Mouse (Mus musculus): Measurements from ENCODE around the gene Plcb3. TPM values are rescaled to one million over a fixed set of nuclear protein-coding genes. Genes with fewer than 3 reads are reported as not detected.
A peak's percentile ranks its signal among the peaks of the same experiment; 100 is the strongest.

Gene Plcb3
- total RNA-seq, 1 experiment from 2014 or later: 12.3 TPM

DNA sequence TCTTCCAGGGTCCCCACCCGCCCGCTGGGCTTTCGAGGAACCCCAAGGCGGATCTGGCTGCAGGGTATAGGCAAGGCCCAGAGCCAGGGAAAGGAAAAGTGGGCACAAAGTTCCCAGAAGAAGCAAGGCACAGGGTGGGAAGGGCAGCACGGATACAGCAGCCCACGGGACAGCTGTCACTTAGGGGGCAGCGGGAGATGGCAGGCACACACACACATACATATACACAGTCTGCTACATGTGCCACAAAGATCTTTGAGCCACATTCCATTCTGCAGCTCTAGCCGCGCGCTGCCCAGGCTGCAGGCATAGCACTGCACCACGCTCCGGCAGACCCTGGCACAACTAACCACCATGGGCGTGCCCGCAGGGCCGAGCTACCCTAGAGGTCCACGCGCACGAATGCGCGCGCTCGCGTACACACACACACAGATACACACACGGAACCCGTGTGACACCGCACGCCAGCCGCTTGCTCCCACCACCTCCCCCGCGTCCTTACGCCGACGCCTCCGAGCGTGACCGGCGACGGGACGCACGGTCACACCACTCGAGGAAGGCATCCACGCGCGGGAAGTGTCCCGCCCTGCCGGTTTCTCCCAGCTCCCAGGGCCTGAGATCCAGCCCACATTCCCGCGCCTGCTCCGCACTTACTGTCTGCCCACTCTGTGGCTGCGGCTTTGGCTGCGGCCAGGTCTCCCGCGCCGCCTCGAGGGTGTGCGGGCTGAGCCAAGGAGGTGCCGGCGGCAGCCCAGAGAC, 42.7 kb downstream of the Plcb3 start:
- ATAC-seq (replicated peaks in 1 of 2; ENCODE audit: insufficient read depth in 1 of 2, low FRiP score in 2 of 2, low TSS enrichment in 1 of 2, low read depth in 1 of 2, poor library complexity in 2 of 2, severe bottlenecking in 2 of 2): peak; percentile 32 to 42; a peak in 2 of 4 replicates

DNA sequence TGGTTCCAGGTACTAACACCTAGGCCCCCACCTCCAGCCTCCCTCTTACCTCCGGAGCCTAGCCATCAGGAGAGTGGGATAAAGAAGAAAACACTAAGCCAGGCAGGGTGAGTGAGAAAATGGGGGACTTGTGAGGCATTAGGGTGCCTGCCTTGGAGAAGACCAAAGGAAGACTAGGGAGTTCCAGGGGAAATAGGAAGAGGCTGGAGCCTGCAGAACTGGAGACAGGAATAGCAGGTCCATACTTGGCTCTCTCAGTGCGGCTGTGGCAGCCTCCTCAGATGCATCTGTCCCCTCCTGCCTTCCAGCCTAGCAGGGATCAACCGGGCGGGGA, 43.2 kb downstream of the Plcb3 start:
- no peak for ATAC-seq (replicated peaks in 1 of 2; ENCODE audit: insufficient read depth in 1 of 2, low FRiP score in 2 of 2, low TSS enrichment in 1 of 2, low read depth in 1 of 2, poor library complexity in 2 of 2, severe bottlenecking in 2 of 2)

DNA sequence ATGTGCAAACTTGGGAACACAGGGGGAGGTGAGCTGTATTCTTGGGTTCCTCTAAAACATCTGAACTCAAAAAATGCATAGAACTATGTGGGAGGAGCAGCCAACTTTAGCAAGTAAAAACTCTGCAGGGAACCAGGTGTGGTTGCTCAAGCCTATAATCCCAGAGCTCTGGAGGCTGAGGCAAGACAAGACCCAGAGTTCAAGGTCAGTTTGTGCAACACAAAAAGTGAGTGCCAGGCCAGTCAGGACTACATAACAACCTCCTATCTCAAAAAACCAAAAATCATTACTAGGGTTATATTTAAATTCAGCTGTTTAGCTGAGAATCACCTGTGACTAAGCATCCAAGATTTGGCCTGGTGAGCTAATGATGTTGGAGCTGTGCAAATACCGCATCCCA, 44.3 kb downstream of the Plcb3 start:
- ATAC-seq (replicated peaks in 1 of 2; ENCODE audit: insufficient read depth in 1 of 2, low FRiP score in 2 of 2, low TSS enrichment in 1 of 2, low read depth in 1 of 2, poor library complexity in 2 of 2, severe bottlenecking in 2 of 2): no peak

DNA sequence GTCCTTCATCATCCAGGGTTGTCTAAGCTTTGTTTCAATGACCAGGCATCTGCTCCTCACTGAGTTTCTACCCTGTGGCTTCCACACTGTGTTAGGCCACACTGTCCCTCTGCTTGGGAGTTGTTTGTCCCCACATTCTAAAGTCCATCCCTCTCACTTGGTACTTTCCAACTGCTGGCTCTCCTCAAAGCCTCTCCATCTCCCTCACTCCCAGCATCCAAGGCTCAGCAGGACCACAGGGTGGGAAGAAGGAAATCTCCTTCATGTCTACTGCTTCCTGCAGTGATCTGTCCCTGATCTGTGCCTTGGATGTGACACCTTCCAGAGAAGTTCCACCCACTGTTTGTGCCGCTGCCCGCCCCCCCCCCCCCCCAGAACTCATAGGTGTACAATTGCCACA, 45.3 kb downstream of the Plcb3 start:
- no peak for ATAC-seq (replicated peaks in 1 of 2; ENCODE audit: insufficient read depth in 1 of 2, low FRiP score in 2 of 2, low TSS enrichment in 1 of 2, low read depth in 1 of 2, poor library complexity in 2 of 2, severe bottlenecking in 2 of 2)

DNA sequence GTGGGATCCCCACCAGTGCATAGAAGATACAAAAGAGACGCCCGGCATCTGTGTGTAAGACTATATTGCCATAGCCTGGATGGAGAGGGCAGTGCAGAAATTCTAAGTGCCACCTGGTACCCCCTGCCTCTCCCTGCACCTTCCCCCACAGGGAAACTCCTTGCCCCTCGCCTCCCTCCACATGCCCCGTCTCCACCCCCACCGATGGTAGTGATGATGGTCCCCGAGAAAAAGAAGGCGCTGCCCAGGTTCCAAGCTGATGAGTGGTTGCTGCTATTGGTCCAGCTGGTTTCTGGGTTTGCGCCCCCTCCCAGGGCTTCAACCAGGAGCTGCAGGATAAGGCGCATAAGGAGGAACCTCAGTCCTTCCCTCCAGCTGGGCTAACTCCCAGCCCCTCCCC, 48.2 kb downstream of the Plcb3 start:
- ATAC-seq (replicated peaks in 1 of 2; ENCODE audit: insufficient read depth in 1 of 2, low FRiP score in 2 of 2, low TSS enrichment in 1 of 2, low read depth in 1 of 2, poor library complexity in 2 of 2, severe bottlenecking in 2 of 2): no peak

DNA sequence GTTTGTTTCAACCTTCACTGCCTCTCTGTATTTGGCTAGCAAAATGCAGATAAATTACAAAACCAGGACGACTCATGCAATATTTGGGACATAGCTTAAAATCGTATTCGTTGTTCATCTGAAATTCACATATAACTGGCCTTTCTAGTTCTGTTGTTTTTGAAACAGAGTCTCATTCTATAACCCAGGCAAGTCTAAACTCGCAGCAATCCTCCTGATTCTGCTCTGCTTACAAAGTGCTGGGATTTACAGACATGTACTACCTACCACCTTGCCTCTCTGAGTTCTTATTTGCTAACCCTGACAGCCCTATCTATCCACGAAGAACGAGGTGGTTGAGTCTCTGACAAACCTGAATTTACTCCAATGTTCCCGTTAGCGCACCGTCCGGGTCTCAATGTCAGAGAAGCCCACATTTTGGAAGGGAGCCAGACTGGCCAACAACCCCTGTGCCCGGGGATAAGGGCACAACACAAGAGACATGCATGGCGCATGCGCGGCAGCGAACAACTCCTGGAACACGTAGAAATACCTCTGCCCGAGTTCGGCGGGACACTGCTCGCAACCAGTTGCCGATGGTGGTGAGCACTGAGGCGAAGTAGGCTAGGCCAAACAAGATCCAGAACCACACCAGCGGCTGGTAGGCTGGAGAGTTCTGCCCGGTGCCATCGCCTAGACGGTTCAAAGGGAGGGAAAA, 49.6 kb downstream of the Plcb3 start:
- no peak for ATAC-seq (replicated peaks in 1 of 2; ENCODE audit: insufficient read depth in 1 of 2, low FRiP score in 2 of 2, low TSS enrichment in 1 of 2, low read depth in 1 of 2, poor library complexity in 2 of 2, severe bottlenecking in 2 of 2)

DNA sequence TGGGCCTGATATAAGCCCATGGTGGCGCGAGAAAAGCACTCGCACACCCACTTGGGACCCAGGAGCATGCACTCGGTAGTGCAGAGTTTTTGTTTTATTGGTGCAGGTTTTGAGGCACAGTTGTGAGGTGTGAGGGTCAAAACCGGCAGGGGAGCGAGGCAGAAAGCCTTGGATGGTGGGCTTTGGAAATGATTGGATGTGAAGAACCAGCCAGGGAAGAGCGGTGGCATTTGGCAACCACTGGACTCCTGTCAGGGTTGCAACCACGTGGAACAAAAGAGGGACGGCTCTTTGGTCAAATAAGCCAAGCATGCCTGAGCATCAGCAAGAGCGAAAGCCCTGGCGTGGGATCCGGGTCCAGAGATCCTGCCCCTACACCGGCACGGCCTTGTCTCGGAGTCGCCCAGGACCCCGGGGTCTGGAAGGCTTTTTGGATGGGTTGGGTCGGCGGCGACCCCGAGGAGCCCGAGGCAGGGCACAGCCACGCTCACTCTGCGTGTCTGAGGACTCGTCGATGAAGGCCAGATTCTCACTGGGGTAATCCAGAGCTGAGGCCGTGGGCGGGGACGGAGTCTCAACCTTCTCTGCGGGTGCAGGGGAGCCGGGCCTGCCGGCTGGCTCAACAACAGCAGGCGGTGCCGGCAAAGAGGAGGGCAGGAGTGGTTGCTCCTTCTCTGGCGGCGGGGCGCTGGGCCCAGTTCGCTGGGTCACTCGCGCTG, 50.5 kb downstream of the Plcb3 start:
- no peak for ATAC-seq (replicated peaks in 1 of 2; ENCODE audit: insufficient read depth in 1 of 2, low FRiP score in 2 of 2, low TSS enrichment in 1 of 2, low read depth in 1 of 2, poor library complexity in 2 of 2, severe bottlenecking in 2 of 2)

DNA sequence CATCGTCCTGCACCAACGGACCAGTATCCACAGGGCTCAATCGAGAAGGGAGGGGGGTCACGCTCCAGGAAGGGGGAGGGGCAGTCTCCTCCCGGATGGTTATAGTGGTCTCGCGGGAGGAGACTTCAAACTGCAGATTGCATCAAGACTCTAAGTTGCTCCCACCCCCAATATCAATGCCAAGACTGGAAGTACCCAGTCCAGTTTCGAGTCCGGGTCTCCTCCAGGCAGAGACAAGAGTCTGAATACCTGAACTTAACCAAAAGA, 51.0 kb downstream of the Plcb3 start, which contains the start of gene Catsperz:
Gene Catsperz, minus strand, starts transcription at position 74 of the 267 bp plus-strand sequence.
- ATAC-seq (replicated peaks in 1 of 2; ENCODE audit: insufficient read depth in 1 of 2, low FRiP score in 2 of 2, low TSS enrichment in 1 of 2, low read depth in 1 of 2, poor library complexity in 2 of 2, severe bottlenecking in 2 of 2): no peak

DNA sequence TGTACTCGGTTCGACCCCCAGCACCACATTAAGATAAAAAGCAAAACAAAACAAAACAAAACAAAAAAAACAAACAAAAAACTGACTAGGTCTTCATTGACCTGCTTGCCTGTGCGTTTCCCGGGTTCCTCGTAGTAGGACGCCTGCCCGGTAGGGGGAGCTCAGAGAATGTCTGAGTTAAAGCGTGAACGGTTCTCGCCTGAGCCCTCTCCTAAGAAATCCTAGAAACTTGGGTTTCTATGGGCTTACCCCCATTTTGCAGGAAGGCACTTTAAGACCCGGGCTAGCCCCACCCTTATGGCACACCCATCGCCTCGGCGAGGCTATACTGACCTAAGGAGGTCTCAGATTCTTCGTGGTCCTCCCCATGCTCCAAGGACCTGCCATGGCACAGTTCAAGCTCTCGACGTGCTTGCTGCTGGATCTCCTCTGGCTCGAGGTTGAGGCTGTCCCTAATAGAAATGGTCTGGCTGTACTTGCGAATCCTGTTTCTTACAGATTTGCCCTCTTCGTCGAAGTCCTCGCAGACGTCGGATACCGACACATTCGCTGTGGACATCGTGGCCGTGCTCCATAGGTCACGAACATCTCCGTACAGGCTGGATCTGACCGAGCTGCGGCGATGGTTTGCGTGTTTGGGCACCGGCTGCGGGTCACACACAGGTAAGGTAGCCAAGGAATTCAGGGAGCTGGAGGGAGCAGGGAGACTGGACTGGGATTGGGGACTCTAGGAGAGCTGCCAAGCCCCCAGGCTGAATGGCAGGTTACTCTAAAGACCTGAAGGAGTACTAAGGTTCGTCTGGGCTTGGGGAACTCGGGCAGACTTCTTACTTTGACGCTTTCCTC, 51.6 kb downstream of the Plcb3 start:
- no peak for ATAC-seq (replicated peaks in 1 of 2; ENCODE audit: insufficient read depth in 1 of 2, low FRiP score in 2 of 2, low TSS enrichment in 1 of 2, low read depth in 1 of 2, poor library complexity in 2 of 2, severe bottlenecking in 2 of 2)

DNA sequence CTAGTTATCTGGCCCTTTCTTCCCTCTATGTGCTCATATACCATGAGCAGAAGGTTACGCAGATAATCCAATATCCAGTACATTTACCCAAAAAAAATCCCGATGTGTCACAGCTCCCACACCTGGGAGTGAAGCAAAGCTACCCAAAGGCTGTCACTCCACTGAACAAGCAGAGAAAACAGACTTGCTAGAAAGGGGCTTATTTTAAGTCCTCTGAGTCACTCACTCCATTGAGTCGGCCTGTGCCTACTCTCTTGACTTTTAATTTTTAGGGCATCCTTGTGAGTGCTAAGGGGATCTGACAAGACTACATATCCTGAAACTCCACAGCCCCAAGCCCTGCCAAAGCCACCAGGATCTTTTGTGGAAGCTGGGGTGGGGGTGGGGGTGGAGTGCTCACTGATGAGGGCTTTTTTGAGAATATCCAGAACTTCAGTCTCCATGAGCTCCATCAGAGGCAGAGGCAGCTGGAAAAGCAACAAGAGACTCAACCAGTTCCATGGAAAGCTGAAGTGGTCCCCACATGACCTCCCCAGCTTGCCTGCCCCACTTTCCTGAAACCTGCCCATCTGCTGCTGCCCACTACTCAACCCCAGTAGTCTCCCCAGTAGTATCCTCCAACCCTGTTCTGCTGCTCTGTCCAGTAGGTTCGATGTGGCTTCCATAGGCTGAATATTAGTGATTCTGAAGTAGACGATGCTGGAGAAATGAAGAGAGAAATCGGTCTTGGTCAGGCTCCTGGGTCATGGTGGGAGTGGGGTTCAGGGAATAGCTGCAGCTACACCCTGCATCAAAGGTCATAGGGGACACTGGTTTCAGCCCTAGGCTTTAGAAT, 53.2 kb downstream of the Plcb3 start:
- no peak for ATAC-seq (replicated peaks in 1 of 2; ENCODE audit: insufficient read depth in 1 of 2, low FRiP score in 2 of 2, low TSS enrichment in 1 of 2, low read depth in 1 of 2, poor library complexity in 2 of 2, severe bottlenecking in 2 of 2)

DNA sequence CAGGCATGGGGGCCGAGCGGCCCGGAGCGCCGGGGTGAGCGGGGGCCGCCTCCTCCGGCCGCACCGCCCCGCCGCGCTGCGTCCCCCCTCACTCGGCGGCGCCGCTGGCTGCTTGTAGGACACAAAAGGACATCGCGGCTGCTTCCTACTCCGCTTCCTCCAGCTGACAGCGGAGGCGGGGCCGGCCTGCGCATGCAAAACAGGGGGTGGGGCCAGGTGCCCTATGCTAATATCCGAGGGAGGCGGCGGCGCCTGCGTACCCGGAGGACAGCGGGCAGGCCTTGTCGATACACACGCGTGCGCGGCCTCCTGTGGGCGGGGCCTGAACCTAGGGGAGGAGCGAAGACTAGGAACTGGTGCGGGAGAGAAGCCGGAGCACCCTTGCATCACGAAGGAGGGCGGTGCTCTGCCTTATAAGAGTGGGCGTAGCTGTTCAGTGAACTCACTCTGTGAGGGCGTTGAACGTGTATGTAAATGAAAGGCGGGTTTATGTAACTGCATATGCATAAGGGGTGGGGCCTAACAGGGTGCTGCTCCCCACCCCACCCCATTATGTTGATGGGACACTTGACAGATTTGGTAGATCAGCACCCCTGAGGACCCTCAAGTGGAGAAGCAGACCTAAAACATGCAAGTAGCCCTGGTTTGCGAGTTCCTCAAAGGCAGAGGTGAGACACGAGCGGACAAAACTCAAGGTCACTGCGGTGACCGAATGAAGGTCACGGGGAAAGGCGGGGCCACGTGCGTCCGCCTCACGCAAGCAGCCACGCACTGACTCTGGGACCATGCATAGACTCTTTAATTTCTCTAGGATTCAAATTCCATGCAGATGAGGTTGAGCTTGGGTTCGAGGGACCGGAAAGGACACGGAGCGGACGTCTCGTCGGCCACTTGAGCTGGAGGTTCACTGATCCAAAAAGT, 54.4 kb downstream of the Plcb3 start, which contains the start of gene Esrra:
Gene Esrra, minus strand, starts transcription at position 167 of the 921 bp plus-strand sequence.
- peak; percentile 91 to 93 for ATAC-seq (replicated peaks in 1 of 2; ENCODE audit: insufficient read depth in 1 of 2, low FRiP score in 2 of 2, low TSS enrichment in 1 of 2, low read depth in 1 of 2, poor library complexity in 2 of 2, severe bottlenecking in 2 of 2)

DNA sequence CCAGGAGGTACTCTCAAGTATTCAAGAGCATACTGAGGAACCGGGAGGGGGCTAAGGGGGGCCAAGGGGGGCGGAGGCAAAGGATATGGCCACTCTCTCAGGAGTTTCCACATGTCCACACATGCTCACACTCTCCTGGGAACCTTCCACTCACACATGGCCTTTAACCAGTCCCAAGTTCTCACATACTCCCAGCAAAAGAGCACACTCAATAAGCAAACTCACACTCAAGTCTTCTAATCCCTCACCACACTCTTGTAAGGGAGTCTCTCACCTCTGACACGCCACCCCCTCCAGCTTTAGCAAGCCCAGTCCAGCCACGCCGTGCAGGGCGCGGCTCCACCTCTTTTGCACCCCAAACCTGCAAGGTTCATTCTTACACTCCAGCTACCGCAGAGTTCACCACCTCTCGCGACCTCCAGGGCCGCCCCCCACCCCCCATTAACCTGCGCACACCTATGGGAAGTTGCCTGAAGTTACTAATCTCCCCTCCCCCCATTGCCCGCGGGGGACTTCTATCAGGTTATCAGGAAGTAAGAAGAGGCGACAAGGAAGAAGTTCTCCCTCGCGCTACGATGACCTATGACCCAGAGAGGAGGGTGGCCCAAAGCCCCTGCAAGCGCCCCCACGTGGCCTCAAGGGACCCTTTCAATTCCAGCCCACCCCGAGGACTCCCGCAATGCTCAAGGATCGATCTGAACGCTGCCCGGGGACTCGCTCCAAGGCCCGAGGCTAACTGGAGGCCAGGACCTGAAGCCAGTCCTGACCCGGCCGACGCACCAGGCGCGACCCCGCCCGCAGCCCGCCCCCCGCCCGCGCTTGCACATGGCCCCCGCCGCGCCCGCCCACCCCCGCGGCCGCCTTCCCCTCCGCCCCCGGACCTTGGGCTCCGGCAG, 55.3 kb downstream of the Plcb3 start:
- ATAC-seq (replicated peaks in 1 of 2; ENCODE audit: insufficient read depth in 1 of 2, low FRiP score in 2 of 2, low TSS enrichment in 1 of 2, low read depth in 1 of 2, poor library complexity in 2 of 2, severe bottlenecking in 2 of 2): no peak

DNA sequence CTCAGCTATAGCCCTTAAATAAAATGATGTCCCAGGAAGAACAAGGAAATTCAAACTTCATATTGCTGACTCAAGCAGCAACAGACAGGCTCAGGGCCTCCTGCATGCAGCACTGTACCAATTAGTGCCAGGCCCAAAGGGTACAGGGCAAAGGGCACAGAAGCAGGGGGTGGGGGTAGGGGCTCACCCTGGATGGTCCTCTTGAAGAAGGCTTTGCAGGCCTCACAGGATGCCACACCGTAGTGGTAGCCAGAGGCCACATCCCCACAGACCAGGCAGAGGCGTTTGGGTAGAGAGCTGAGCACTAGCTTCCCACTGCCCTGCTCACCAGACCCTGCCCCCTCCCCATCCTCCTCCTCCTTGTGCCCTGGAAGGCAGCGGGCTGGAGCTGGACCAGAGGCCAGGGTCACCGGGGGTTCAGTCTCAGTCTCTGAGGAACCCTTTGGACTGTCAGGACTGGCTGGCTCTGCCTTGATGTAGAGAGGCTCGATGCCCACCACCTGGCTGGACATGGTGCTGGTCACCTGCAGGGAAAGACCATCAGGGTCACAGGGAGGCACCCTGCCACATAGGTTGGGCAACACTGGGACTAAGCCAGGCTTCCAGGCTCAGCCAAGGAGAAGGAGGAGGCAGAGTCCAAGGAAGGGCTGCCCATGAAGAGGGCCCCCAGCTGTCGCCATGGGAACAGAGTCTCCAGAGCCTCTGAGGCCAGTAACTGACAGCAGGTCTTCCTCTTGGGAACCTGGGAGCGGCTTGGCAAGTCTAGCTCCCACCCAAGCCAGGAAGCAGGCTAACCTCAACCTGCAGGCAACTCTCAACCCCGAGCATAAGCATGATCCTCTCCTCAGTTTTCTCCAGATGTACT, 56.2 kb downstream of the Plcb3 start:
- no peak for ATAC-seq (replicated peaks in 1 of 2; ENCODE audit: insufficient read depth in 1 of 2, low FRiP score in 2 of 2, low TSS enrichment in 1 of 2, low read depth in 1 of 2, poor library complexity in 2 of 2, severe bottlenecking in 2 of 2)

DNA sequence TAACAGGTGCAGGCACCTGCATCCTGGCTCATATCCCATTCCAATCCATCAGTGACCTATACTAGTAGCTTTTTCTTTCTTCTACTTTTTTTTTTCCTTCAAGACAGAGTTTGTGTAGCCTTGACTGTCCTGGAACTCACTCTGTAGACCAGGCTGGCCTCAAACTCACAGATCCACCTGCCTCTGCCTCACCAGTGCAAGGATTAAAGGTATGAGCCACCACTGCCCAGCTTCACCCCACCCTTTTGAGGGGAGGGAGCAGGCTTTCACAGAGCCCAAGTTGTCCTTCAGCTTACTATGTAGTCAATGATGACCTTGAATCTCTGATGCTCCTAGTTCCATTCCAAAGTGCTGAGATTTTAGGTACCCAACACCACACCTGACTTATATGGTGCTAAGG, 56.8 kb downstream of the Plcb3 start:
- no peak for ATAC-seq (replicated peaks in 1 of 2; ENCODE audit: insufficient read depth in 1 of 2, low FRiP score in 2 of 2, low TSS enrichment in 1 of 2, low read depth in 1 of 2, poor library complexity in 2 of 2, severe bottlenecking in 2 of 2)
